Comparison of ENCODE assay signal across 9 mouse cellular contexts in the genomic region with DNA sequence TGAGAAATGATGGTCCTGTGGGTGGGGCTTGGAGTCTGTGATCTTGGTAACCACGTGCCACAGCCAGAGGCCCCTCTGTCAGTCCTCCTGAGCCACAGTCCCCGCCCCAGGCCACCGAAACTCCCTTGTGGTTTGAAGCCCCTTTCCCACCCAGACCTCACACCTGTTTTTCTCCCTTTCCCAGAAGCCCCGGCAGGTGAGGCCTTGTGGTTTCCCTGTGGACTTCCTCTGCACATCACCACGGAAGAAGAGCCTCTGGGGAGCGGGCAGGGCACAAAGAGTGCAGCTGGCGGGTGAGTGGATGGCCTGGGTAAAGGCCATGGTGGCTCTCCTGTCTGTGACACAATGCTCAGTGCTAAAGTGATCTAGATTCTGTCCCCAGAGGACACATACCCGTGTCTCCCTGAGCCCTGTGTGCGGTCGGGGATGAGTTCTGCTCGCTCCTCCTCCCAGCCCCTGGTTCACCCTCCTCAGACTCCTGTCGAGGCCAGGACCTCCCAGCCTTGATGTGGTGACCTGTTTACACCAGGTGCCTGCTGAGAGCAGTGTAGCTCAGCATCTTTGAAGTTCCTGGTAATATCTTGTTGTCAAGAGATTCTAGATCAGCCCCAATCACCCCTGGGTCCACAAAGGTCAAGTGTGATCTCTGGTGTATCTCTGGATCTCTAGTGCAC. TPM values are rescaled to one million over a fixed set of nuclear protein-coding genes. Genes with fewer than 3 reads are reported as not detected.
A peak's percentile ranks its signal among the peaks of the same experiment; 100 is the strongest.
DNase-seq lines count a peak whose midpoint lies in the region; ATAC-seq and TF ChIP-seq lines count a peak whose summit lies in the region.
"Had no signal": no experiment of that assay in that cellular context is flagged by ENCODE, and none has a peak within 500 bp of the region (broad histone marks: within the 10 kb centered on the region; RNA-seq: fewer than 3 reads in every experiment).

No protein-coding gene starts in this region.

- H3K27me3 ChIP-seq in forebrain, embryonic 12.5 days = peaks cover 19% of the 10 kb centered on the region
- peaks cover 14% of the 10 kb centered on the region; the same call in 1 of the 2 replicates for H3K27me3 ChIP-seq in forebrain, embryonic 13.5 days
- no peaks in the 10 kb centered on the region for H3K27me3 ChIP-seq in intestine, postnatal 0 days (replicated peaks; ENCODE audit: control insufficient read depth, insufficient read depth, low read length)
- H3K27me3 ChIP-seq in neural tube, embryonic 14.5 days (ENCODE audit: control insufficient read depth, insufficient read depth, low read length) = no peaks in the 10 kb centered on the region

- no peak overlapping the region for H3K4me3 ChIP-seq in forebrain, embryonic 12.5 days (replicated peaks)
- H3K4me3 ChIP-seq in forebrain, embryonic 13.5 days = no peak overlapping the region
- H3K4me3 ChIP-seq in intestine, postnatal 0 days (ENCODE audit: low read depth, low read length) = no peak overlapping the region; the same call in 1 of the 2 replicates
- H3K4me3 ChIP-seq in neural tube, embryonic 14.5 days (ENCODE audit: low read depth, low read length) = no peak overlapping the region

- no peaks in the 10 kb centered on the region for H3K36me3 ChIP-seq in forebrain, embryonic 12.5 days (replicated peaks)
- no peaks in the 10 kb centered on the region for H3K36me3 ChIP-seq in forebrain, embryonic 13.5 days (ENCODE audit: poor library complexity, severe bottlenecking)
- peaks cover 4% of the 10 kb centered on the region; the same call in 1 of the 2 replicates for H3K36me3 ChIP-seq in intestine, postnatal 0 days (ENCODE audit: control insufficient read depth, insufficient read depth)
- no peaks in the 10 kb centered on the region for H3K36me3 ChIP-seq in neural tube, embryonic 14.5 days (ENCODE audit: control insufficient read depth, insufficient read depth, low read length)

- DNase-seq in CD4-positive, CD25-positive, alpha-beta regulatory T cell, adult 2 months (ENCODE audit: low read depth, low spot score) = peak; percentile 85
- DNase-seq in adrenal gland, adult 18-20 months (ENCODE audit: low spot score in 2 of 2) = no peak
- no peak for DNase-seq in layer of hippocampus, postnatal 14 days (ENCODE audit: low spot score in 2 of 2)
- no peak for DNase-seq in ovary, postnatal 14 days (ENCODE audit: low spot score)
- DNase-seq: heart, postnatal 36 days had no signal

- TF ChIP-seq CTCF in intestine, postnatal 0 days (IDR thresholded peaks at IDR 0.05; ENCODE audit: low read depth) = no peak

- H3K9ac ChIP-seq in forebrain, embryonic 12.5 days = no peak overlapping the region
- no peak overlapping the region for H3K9ac ChIP-seq in forebrain, embryonic 13.5 days
- no peak overlapping the region for H3K9ac ChIP-seq in intestine, postnatal 0 days (ENCODE audit: low read depth, low read length)
- no peak overlapping the region for H3K9ac ChIP-seq in neural tube, embryonic 14.5 days (replicated peaks; ENCODE audit: low read depth, low read length)

- peak overlapping the region; percentile 92 for H3K4me2 ChIP-seq in forebrain, embryonic 12.5 days
- H3K4me2 ChIP-seq in forebrain, embryonic 13.5 days = no peak overlapping the region
- H3K4me2 ChIP-seq in intestine, postnatal 0 days (replicated peaks; ENCODE audit: low read depth) = peak overlapping the region; percentile 98
- H3K4me2 ChIP-seq in neural tube, embryonic 14.5 days (ENCODE audit: low read depth, low read length) = peak overlapping the region; percentile 93; the same call in 1 of the 2 replicates

- peaks cover 26% of the 10 kb centered on the region for H3K4me1 ChIP-seq in forebrain, embryonic 12.5 days
- peaks cover 26% of the 10 kb centered on the region for H3K4me1 ChIP-seq in forebrain, embryonic 13.5 days
- peaks cover 5% of the 10 kb centered on the region; the same call in 1 of the 2 replicates for H3K4me1 ChIP-seq in intestine, postnatal 0 days (replicated peaks; ENCODE audit: control insufficient read depth, insufficient read depth, low read length)
- 0 out of 2 replicates have a peak, but pooled peaks cover 2% of the 10 kb centered on the region for H3K4me1 ChIP-seq in neural tube, embryonic 14.5 days (ENCODE audit: control insufficient read depth, insufficient read depth, low read length)

- 62% methylated on average over 12 of the region's 12 CpGs for WGBS in forebrain, embryonic 12.5 days
- 67% methylated on average over 12 of the region's 12 CpGs for WGBS in forebrain, embryonic 13.5 days
- WGBS in intestine, postnatal 0 days = 62% methylated on average over 12 of the region's 12 CpGs
- WGBS in neural tube, embryonic 14.5 days = 59% methylated on average over 12 of the region's 12 CpGs

- no peak overlapping the region for H3K27ac ChIP-seq in forebrain, embryonic 12.5 days
- H3K27ac ChIP-seq in forebrain, embryonic 13.5 days = no peak overlapping the region
- no peak overlapping the region for H3K27ac ChIP-seq in intestine, postnatal 0 days (ENCODE audit: low read depth, low read length)
- no peak overlapping the region for H3K27ac ChIP-seq in neural tube, embryonic 14.5 days (ENCODE audit: low read depth, low read length)

- ATAC-seq in forebrain, embryonic 12.5 days (ENCODE audit: low FRiP score) = no peak
- no peak for ATAC-seq in forebrain, embryonic 13.5 days
- no peak for ATAC-seq in intestine, postnatal 0 days
- ATAC-seq in neural tube, embryonic 14.5 days (ENCODE audit: low read depth) = no peak

- no peaks in the 10 kb centered on the region for H3K9me3 ChIP-seq in forebrain, embryonic 12.5 days
- no peaks in the 10 kb centered on the region for H3K9me3 ChIP-seq in forebrain, embryonic 13.5 days (replicated peaks)
- H3K9me3 ChIP-seq in intestine, postnatal 0 days (ENCODE audit: control insufficient read depth) = no peaks in the 10 kb centered on the region
- no peaks in the 10 kb centered on the region for H3K9me3 ChIP-seq in neural tube, embryonic 14.5 days (ENCODE audit: control insufficient read depth, low read length)

RNA-seq across cellular contexts. Expression of a gene that starts 1.2 kb away (rescaled TPM):
- polyA plus RNA-seq in forebrain, embryonic 12.5 days (2016; fragmentation: Nextera tagmentation; extraction: Ambion mirVana) = 2.9 and 3.9 TPM in 2 replicates
- polyA plus RNA-seq in forebrain, embryonic 13.5 days (2015; fragmentation: Nextera tagmentation; extraction: Ambion mirVana) = 2.3 and 2.5 TPM in 2 replicates
- 15.8 and 16.4 TPM in 2 replicates for polyA plus RNA-seq in intestine, postnatal 0 days (2015; fragmentation: Nextera tagmentation; extraction: Ambion mirVana)
- polyA plus RNA-seq in neural tube, embryonic 14.5 days (2014; fragmentation: Nextera tagmentation; extraction: Ambion mirVana) = 3.8 and 4.2 TPM in 2 replicates
- 10 to 100 TPM in 1 of 2 experiments, 1 to 10 TPM in 1; 9.4 to 13.0 TPM for total RNA-seq in adrenal gland, adult 18-20 months (2021)
- 1 to 10 TPM; 3.1 to 3.5 TPM for total RNA-seq in layer of hippocampus, postnatal 14 days (2021)

RNA-seq across cellular contexts. Expression of a gene that starts 11.5 kb away (rescaled TPM):
- polyA plus RNA-seq in forebrain, embryonic 12.5 days (2016; fragmentation: Nextera tagmentation; extraction: Ambion mirVana) = not detected in 2 replicates
- not detected in 2 replicates for polyA plus RNA-seq in forebrain, embryonic 13.5 days (2015; fragmentation: Nextera tagmentation; extraction: Ambion mirVana)
- not detected in 2 replicates for polyA plus RNA-seq in intestine, postnatal 0 days (2015; fragmentation: Nextera tagmentation; extraction: Ambion mirVana)
- 0.15 TPM in 1 of 2 replicates, not detected in the other for polyA plus RNA-seq in neural tube, embryonic 14.5 days (2014; fragmentation: Nextera tagmentation; extraction: Ambion mirVana)
- total RNA-seq in adrenal gland, adult 18-20 months (2021) = not detected
- total RNA-seq in layer of hippocampus, postnatal 14 days (2021) = not detected
- total RNA-seq: heart, postnatal 36 days had no signal

RNA-seq across cellular contexts. Expression of a gene that starts 23.0 kb away (rescaled TPM):
- 282 and 293 TPM in 2 replicates for polyA plus RNA-seq in forebrain, embryonic 12.5 days (2016; fragmentation: Nextera tagmentation; extraction: Ambion mirVana)
- 231 and 243 TPM in 2 replicates for polyA plus RNA-seq in forebrain, embryonic 13.5 days (2015; fragmentation: Nextera tagmentation; extraction: Ambion mirVana)
- polyA plus RNA-seq in intestine, postnatal 0 days (2015; fragmentation: Nextera tagmentation; extraction: Ambion mirVana) = 84.0 and 86.0 TPM in 2 replicates
- 14.9 and 26.1 TPM in 2 replicates for polyA plus RNA-seq in neural tube, embryonic 14.5 days (2014; fragmentation: Nextera tagmentation; extraction: Ambion mirVana)
- 1 to 10 TPM in 1 of 2 experiments, under 1 TPM in 1; 0.61 to 1.2 TPM for total RNA-seq in adrenal gland, adult 18-20 months (2021)
- total RNA-seq in layer of hippocampus, postnatal 14 days (2021) = 1 to 10 TPM; 2.1 to 3.4 TPM

RNA-seq across cellular contexts. Expression of a gene that starts 46.2 kb away (rescaled TPM):
- 110 and 115 TPM in 2 replicates for polyA plus RNA-seq in forebrain, embryonic 12.5 days (2016; fragmentation: Nextera tagmentation; extraction: Ambion mirVana)
- 103 and 104 TPM in 2 replicates for polyA plus RNA-seq in forebrain, embryonic 13.5 days (2015; fragmentation: Nextera tagmentation; extraction: Ambion mirVana)
- polyA plus RNA-seq in intestine, postnatal 0 days (2015; fragmentation: Nextera tagmentation; extraction: Ambion mirVana) = 36.3 and 44.8 TPM in 2 replicates
- polyA plus RNA-seq in neural tube, embryonic 14.5 days (2014; fragmentation: Nextera tagmentation; extraction: Ambion mirVana) = 6.8 and 12.0 TPM in 2 replicates
- 1 to 10 TPM; 2.2 to 3.8 TPM for total RNA-seq in adrenal gland, adult 18-20 months (2021)
- 1 to 10 TPM; 1.6 to 3.3 TPM for total RNA-seq in layer of hippocampus, postnatal 14 days (2021)

RNA-seq across cellular contexts. Expression of a gene that starts 46.3 kb away (rescaled TPM):
- 5.6 and 5.9 TPM in 2 replicates for polyA plus RNA-seq in forebrain, embryonic 12.5 days (2016; fragmentation: Nextera tagmentation; extraction: Ambion mirVana)
- 7.4 and 7.5 TPM in 2 replicates for polyA plus RNA-seq in forebrain, embryonic 13.5 days (2015; fragmentation: Nextera tagmentation; extraction: Ambion mirVana)
- 7.0 and 9.2 TPM in 2 replicates for polyA plus RNA-seq in intestine, postnatal 0 days (2015; fragmentation: Nextera tagmentation; extraction: Ambion mirVana)
- polyA plus RNA-seq in neural tube, embryonic 14.5 days (2014; fragmentation: Nextera tagmentation; extraction: Ambion mirVana) = 5.0 and 6.9 TPM in 2 replicates
- total RNA-seq in adrenal gland, adult 18-20 months (2021) = 1 to 10 TPM; 4.7 to 6.1 TPM
- total RNA-seq in layer of hippocampus, postnatal 14 days (2021) = 1 to 10 TPM; 4.2 to 4.5 TPM
